Mouse (Mus musculus): ENCODE results near the gene Fgf14. TPM values are rescaled to one million over a fixed set of nuclear protein-coding genes. Genes with fewer than 3 reads are reported as not detected.
"Not testable (repeated sequence)": the region's sequence is repeated elsewhere in the genome, so short reads cannot be mapped to it uniquely, and the experiment has no call there.

Fgf14 gene
- polyA plus RNA-seq, 1 experiment from 2014 or later: 6.5 TPM

DNA sequence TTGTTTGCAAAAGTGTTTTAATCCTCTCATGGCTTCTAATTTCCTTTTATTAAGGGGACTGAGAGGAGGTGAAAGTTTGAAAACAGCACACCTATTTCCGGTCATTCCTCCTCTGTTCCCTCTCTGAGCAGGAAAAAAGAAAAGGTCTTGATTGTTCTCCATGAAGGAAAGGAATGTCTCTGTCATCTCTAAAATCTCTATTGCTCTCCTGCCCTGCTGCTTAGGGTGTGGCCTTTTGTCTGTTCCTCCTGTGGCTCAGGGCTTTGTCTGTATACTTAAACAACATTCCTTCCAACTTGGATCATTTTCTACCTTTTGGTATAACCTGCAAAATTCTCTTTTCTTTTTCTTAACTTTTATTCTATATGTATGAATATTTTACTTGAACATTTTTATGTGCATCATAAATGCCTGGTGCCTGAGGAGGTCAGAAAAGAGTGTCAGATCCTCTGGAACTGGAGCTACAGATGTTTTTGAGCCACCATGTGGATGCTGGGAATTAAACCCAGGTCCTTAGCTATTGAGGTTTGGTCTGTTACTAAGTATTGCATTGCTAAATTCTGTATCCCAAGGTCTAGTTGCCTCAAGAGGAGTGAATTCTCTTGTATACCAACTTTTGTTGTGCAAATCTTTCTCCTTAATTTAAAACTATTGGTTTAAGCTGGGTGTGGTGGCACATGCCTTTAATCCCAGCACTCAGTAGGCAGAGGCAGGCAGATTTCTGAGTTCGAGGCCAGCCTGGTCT lies 230.7 kb downstream of the Fgf14 start:
- H3K36me3 ChIP-seq: no peaks in the 10 kb centered on the region
- whole genome bisulfite sequencing: 95% methylated on average over 2 of the region's 2 CpGs
- DNase-seq (ENCODE audit: low spot score): no peak
- no peaks in the 10 kb centered on the region for H3K9me3 ChIP-seq (replicated peaks)
- no peaks in the 10 kb centered on the region for H3K27me3 ChIP-seq (ENCODE audit: low read depth, poor library complexity, severe bottlenecking)
- H3K27ac ChIP-seq (replicated peaks): no peak overlapping the region
- H3K4me1 ChIP-seq: no peaks in the 10 kb centered on the region
- H3K4me3 ChIP-seq: no peak overlapping the region

DNA sequence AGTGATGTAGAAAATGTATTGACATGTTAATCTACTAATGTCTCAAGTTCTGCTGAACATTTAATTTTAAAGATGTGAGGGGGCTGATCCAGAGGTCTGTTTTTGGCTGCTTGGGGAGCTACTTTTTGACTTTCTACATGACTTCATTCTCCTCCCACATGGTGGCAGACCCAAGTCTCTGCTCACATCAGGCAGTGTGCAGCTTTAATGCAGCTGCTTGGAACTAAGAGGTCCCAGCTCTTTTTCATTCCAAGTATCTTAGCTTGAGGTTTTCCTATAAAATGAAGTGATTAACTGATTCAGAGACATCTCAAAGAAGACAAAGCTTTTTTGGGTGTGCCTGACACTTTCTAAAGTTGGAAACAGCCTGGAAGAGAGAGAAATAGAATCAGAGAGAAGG lies 232.1 kb downstream of the Fgf14 start:
- H3K9me3 ChIP-seq (replicated peaks): no peaks in the 10 kb centered on the region
- H3K36me3 ChIP-seq: no peaks in the 10 kb centered on the region
- no peak overlapping the region for H3K4me3 ChIP-seq
- no peak for DNase-seq (ENCODE audit: low spot score)
- no peak overlapping the region for H3K27ac ChIP-seq (replicated peaks)
- no peaks in the 10 kb centered on the region for H3K27me3 ChIP-seq (ENCODE audit: low read depth, poor library complexity, severe bottlenecking)
- H3K4me1 ChIP-seq: no peaks in the 10 kb centered on the region

DNA sequence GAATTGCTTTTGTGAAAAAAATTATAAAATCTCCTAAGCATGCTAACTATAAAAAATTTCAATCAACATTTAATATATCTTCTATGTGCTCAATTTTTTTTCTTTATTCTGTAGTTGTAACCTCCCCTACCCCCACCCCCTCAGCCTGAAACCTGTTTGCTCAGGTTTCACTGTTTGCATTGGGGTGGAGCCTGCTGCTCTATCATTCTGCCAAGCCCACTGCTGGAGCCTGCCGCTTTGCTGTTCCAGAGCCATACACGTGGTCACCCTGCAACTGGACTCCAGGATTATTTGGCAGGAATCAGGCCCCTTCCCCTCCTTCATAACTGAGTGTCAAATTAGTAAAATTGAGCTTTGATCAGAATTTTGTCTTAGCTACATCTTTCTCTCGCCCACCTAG lies 237.6 kb downstream of the Fgf14 start:
- DNase-seq (ENCODE audit: low spot score); H3K9me3 ChIP-seq (replicated peaks); H3K4me1 ChIP-seq; H3K36me3 ChIP-seq; H3K4me3 ChIP-seq; H3K27me3 ChIP-seq (ENCODE audit: low read depth, poor library complexity, severe bottlenecking); H3K27ac ChIP-seq (replicated peaks): not testable (repeated sequence)
- 47% methylated on average over 3 of the region's 3 CpGs for WGBS

DNA sequence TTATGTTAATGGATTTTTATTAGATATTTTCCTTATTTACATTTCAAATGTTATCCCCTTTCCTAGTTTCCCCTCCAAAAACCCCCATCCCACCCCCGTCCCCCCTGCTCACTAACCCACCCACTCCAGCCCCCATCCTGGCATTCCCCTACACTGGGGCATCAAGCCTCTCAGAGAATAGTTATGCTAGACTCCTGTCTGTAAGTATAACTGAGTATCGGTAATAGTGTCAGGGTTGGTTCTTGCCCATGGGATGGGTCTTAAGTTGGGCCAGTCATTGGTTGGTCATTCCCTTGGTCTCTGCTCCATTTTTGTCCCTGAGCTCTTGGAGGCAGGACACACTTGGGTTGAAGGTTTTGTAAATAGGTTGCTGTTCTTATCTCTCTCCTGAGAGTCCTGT lies 265.0 kb downstream of the Fgf14 start:
- no peaks in the 10 kb centered on the region for H3K9me3 ChIP-seq (replicated peaks)
- DNase-seq (ENCODE audit: low spot score): no peak
- H3K27me3 ChIP-seq (ENCODE audit: low read depth, poor library complexity, severe bottlenecking): no peaks in the 10 kb centered on the region
- whole genome bisulfite sequencing: 86% methylated on average over 2 of the region's 2 CpGs
- no peak overlapping the region for H3K27ac ChIP-seq (replicated peaks)
- no peaks in the 10 kb centered on the region for H3K4me1 ChIP-seq
- no peaks in the 10 kb centered on the region for H3K36me3 ChIP-seq
- no peak overlapping the region for H3K4me3 ChIP-seq

DNA sequence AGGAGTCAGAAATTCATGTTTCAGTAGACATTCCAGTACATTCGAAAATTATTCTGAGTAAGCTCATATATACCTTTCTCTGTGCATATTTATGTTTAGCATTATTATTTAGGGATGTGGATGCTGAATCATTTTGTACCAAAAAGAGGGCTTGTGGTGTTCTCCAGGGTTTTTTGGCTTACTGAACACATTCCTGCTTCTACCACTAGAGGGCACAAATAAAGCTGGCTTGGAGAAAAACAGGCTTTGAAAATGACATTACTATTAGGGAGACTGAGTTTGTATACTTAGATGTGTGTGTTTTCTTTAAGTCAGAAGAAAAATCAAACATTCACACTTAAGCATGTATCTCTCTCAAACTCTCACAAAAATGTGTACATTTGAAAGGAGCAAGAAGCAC lies 266.0 kb downstream of the Fgf14 start:
- DNase-seq (ENCODE audit: low spot score): no peak
- Histone ChIP-seq H3K36me3 (no peaks in the 10 kb centered on the region), H3K27me3 (ENCODE audit: low read depth, poor library complexity, severe bottlenecking) (no peaks in the 10 kb centered on the region), H3K4me3 (no peak overlapping the region), H3K9me3 (replicated peaks) (no peaks in the 10 kb centered on the region), H3K27ac (replicated peaks) (no peak overlapping the region), H3K4me1 (no peaks in the 10 kb centered on the region)
- 4% methylated on average over 1 of the region's 1 CpGs for WGBS

DNA sequence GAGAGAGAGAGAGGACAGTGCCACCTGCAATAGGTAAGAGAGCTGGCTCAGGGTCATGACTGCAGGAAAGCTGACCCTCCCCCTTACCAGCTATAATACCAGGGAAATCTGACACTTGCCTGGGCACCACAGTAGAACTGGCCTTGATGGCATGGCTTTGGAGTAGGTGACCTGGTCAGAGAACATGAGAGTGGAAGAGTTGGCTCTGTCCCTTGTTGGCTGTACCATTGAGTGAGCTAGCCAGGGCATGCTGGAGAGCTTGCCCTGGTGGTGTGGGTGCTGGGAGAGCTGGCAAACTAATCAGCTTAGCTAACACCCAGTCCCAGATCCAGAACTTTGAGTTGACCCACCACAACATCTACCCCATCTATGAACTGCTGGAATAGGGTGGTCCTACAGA lies 348.5 kb downstream of the Fgf14 start:
- Histone ChIP-seq H3K4me1 (no peaks in the 10 kb centered on the region), H3K27me3 (ENCODE audit: low read depth, poor library complexity, severe bottlenecking) (no peaks in the 10 kb centered on the region), H3K9me3 (replicated peaks) (no peaks in the 10 kb centered on the region), H3K4me3 (no peak overlapping the region), H3K36me3 (no peaks in the 10 kb centered on the region), H3K27ac (replicated peaks) (no peak overlapping the region)
- DNase-seq (ENCODE audit: low spot score): no peak

DNA sequence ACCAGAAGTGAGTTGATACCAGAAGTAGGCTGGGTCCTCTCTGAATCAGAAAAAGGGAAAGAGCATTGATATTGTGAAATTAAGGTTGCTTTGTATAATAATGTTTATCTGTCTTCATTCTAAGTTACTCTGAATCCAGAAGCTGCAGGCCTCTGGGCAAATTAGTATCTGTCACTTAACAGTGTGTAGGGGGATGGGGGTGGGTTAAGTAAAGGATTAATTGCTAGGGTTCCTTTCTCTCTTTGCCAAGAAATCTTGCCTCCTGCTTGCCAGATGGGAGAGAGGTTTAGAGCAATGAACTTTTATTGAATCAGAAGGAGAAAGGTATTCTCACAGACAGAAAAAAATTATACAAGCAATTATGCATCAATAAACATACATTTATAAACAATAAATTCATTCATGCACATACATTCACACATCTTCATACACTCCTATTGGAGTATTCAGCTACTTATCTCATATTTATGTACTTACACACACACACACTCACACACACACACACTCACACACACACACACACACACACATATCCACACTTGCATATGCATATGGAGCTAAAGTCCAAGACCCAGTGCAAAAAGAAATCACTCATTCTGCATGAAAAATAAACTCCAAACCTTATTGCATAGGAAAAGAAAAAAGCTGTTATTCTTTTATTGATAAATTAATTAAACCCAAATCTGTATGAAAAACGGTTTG lies 357.8 kb downstream of the Fgf14 start:
- Histone ChIP-seq H3K36me3 (no peaks in the 10 kb centered on the region), H3K27me3 (ENCODE audit: low read depth, poor library complexity, severe bottlenecking) (no peaks in the 10 kb centered on the region), H3K4me3 (no peak overlapping the region), H3K9me3 (replicated peaks) (no peaks in the 10 kb centered on the region), H3K4me1 (no peaks in the 10 kb centered on the region), H3K27ac (replicated peaks) (no peak overlapping the region)
- DNase-seq (ENCODE audit: low spot score): no peak
- WGBS: 69% methylated on average over 1 of the region's 1 CpGs

DNA sequence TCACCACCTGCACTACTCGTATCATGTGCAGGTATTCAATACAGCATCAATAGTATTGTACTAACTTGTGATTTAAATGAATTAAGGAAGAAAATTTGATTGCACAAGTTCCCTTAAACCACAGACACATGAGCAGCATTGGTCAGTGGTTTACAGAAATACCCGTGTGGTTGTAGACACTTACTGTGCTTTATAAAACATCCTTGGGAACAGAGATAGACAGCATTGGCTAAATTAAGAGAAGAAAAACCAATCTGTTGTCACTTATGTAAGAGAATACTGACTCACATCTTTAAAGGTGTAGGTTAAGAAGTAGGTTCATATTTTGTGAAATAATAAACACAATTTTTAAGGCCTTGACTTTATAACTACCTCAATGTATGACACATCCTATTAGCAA lies 361.4 kb downstream of the Fgf14 start:
- Histone ChIP-seq H3K4me1 (no peaks in the 10 kb centered on the region), H3K27ac (replicated peaks) (no peak overlapping the region), H3K27me3 (ENCODE audit: low read depth, poor library complexity, severe bottlenecking) (no peaks in the 10 kb centered on the region), H3K4me3 (no peak overlapping the region), H3K36me3 (no peaks in the 10 kb centered on the region), H3K9me3 (replicated peaks) (no peaks in the 10 kb centered on the region)
- WGBS: 89% methylated on average over 2 of the region's 2 CpGs
- no peak for DNase-seq (ENCODE audit: low spot score)

DNA sequence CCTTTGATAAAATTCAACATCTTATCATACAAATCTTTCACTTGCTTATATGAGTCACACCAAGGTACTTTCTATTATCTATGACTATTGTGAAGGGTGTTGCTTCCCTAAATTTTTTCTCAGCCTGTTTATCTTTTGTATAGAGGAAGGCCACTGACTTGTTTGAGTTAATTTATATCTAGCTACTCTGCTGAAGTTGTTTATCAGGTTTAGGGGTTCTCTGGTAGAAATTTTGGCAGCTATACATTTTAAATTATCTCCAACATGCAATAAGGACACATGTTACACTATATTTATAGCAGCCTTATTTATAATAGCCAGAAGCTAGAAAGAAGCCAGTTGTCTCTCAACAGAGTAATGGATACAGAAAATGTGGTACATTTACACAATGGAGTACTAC lies 389.9 kb downstream of the Fgf14 start:
- Histone ChIP-seq H3K4me3 (no peak overlapping the region), H3K4me1 (no peaks in the 10 kb centered on the region), H3K27ac (replicated peaks) (no peak overlapping the region), H3K36me3 (no peaks in the 10 kb centered on the region), H3K9me3 (replicated peaks) (no peaks in the 10 kb centered on the region), H3K27me3 (ENCODE audit: low read depth, poor library complexity, severe bottlenecking) (no peaks in the 10 kb centered on the region)
- no peak for DNase-seq (ENCODE audit: low spot score)

DNA sequence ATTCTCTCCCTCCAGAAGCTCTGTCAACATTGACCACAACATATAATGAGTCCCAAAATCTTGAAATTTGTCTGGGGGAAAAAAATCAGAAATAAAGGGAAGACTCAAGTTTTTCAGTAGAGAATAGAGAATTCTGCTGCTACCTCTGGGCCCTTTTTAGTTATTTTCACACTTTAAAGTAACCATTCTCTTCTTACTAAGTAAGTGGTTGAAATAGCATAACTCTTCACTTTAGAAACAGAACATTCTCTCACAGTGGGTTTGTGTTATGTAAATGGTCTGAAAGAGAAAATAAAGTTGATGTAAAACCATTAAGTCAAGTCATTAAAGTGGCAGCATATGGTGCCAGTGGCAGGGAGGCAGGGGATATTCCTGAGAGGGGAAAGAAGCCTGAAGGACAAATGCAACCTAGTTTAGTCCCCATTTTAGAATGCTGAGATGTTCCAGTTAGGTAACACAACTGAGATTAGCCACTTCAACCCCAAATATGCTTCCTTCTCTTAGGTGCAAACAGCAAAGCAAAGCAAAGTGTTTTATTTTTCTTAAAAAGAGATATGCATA lies 398.5 kb downstream of the Fgf14 start:
- no peak for DNase-seq (ENCODE audit: low spot score)
- Histone ChIP-seq H3K27me3 (ENCODE audit: low read depth, poor library complexity, severe bottlenecking) (no peaks in the 10 kb centered on the region), H3K36me3 (no peaks in the 10 kb centered on the region), H3K4me1 (no peaks in the 10 kb centered on the region), H3K27ac (replicated peaks) (no peak overlapping the region), H3K9me3 (replicated peaks) (no peaks in the 10 kb centered on the region), H3K4me3 (no peak overlapping the region)

DNA sequence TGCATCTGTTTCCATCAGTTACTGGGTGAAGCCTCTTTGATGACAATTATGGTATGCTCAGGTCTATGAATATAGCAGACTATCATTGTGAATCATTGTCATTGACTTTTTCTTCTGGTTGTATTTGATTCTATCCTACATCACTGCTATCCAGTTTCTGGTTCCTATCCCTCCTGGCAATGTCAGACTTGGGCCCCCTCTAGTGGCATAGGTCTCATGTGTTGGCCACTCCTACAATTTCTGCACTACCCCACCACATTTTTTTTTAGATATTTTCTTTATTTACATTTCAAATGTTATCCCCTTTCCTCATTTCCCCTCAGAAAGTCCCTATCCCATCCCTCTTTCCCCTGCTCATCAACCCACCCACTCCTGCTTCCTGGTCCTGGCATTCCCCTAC lies 409.9 kb downstream of the Fgf14 start:
- Histone ChIP-seq H3K27ac (replicated peaks) (no peak overlapping the region), H3K36me3 (no peaks in the 10 kb centered on the region), H3K4me1 (no peaks in the 10 kb centered on the region), H3K4me3 (no peak overlapping the region), H3K9me3 (replicated peaks) (no peaks in the 10 kb centered on the region), H3K27me3 (ENCODE audit: low read depth, poor library complexity, severe bottlenecking) (no peaks in the 10 kb centered on the region)
- no peak for DNase-seq (ENCODE audit: low spot score)

DNA sequence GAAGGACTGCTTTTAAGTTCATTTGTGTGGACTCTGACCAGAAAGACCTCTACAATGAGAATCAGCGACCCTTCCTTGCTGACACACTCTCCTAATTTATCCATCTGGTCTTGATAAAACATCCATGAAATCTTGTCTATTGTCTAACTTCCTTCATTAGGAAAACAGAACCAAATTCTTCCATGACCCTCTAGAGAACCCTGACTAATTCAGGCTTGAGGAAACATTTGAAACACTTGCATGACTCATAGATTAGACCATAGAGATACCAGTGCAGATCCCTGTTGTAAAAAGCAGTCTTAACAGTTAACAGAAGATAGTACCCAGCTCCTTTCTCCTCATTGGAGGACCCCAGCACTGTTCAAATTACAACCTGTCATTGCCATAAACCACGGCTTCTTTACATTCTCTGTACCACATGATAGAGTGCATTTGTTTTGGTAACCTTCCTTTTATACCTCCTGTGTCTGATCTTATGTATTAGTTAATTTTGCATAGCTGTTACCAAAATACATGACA lies 412.3 kb downstream of the Fgf14 start:
- DNase-seq (ENCODE audit: low spot score): no peak
- no peaks in the 10 kb centered on the region for H3K9me3 ChIP-seq (replicated peaks)
- H3K36me3 ChIP-seq: no peaks in the 10 kb centered on the region
- H3K4me1 ChIP-seq: no peaks in the 10 kb centered on the region
- 68% methylated on average over 2 of the region's 2 CpGs for WGBS
- H3K27me3 ChIP-seq (ENCODE audit: low read depth, poor library complexity, severe bottlenecking): no peaks in the 10 kb centered on the region
- no peak overlapping the region for H3K27ac ChIP-seq (replicated peaks)
- H3K4me3 ChIP-seq: no peak overlapping the region

DNA sequence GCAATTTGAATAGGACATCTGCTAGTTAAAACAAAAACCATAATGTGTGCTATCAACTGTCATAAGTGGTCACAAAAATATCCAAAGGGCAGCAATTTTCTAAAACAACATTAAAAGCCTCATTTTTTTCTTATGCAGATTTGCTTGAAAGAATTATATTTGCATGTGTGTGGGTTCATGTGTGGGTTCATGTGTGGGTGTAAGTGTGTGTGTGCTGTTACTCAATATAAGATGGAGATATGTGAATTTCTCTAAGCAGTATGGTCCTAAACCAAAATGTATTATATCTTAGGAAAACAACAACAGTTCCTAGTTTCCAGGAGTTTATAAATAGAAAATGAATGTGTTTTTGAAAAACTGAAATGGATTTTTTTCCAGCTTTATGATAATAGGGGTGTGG lies 413.7 kb downstream of the Fgf14 start:
- Histone ChIP-seq H3K4me3 (no peak overlapping the region), H3K36me3 (no peaks in the 10 kb centered on the region), H3K4me1 (no peaks in the 10 kb centered on the region), H3K27ac (replicated peaks) (no peak overlapping the region), H3K27me3 (ENCODE audit: low read depth, poor library complexity, severe bottlenecking) (no peaks in the 10 kb centered on the region), H3K9me3 (replicated peaks) (no peaks in the 10 kb centered on the region)
- DNase-seq (ENCODE audit: low spot score): no peak

Measured in midbrain, embryonic 10.5 days (tissue).